Mouse (Mus musculus) induced T-regulatory cell, adult 2 months (primary cell): ENCODE results near the gene Sec11a.

ENCODE experiments used
- DNase-seq: peaks from one replicate; pipeline ENCODE4 v3.0.0-alpha.2; 2012; ENCODE audit warnings: low read depth

Sec11a gene

DNA sequence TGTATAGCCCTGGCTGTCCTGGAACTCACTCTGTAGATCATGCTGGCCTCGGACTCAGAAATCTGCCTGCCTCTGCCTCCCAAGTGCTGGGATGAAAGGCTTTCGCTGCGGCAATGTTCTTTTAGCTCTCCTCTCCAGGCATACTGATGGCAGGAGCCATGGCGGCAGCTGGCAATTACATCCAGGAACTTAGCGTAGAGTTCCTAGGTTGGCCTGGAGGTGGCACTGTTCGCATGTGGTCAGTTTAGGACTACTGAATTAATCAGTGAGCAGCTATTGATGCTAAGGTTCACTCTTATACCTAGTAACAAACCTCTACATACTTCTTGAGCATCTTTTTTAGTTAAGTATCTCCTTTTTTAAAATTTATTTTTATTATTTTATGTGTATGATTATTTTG, 90.4 kb downstream of the Sec11a start:
- DNase-seq, result peak; percentile 88

GRCm38 (mm10) chr7:80855316-80855715, 92.3 kb downstream of the Sec11a start:
- no peak for DNase-seq
